Mouse (Mus musculus): Measurements from ENCODE around the gene Aldh6a1. TPM values are rescaled to one million over a fixed set of nuclear protein-coding genes. Genes with fewer than 3 reads are reported as not detected.

Gene Aldh6a1
- polyA plus RNA-seq, 1 experiment from 2014 or later: 13.5 TPM

- peak overlapping the region; percentile 84 for H3K4me3 ChIP-seq (ENCODE audit: low read depth, low read length)
- peak; percentile 10; the same call in 1 of the 2 replicates for ATAC-seq
- peak overlapping the region; percentile 31 for H3K27ac ChIP-seq (ENCODE audit: low read depth, low read length)
- H3K4me2 ChIP-seq (replicated peaks; ENCODE audit: low read depth): peak overlapping the region; percentile 93
- no peaks in the 10 kb centered on the region for H3K27me3 ChIP-seq (replicated peaks; ENCODE audit: control insufficient read depth, insufficient read depth, low read length)
- WGBS: under 1% methylated on average over 6 of the region's 6 CpGs
- no peaks in the 10 kb centered on the region for H3K9me3 ChIP-seq (ENCODE audit: control insufficient read depth)
- TF ChIP-seq CTCF (IDR thresholded peaks at IDR 0.05; ENCODE audit: low read depth): no peak
- H3K36me3 ChIP-seq (ENCODE audit: control insufficient read depth, insufficient read depth): no peaks in the 10 kb centered on the region
- H3K9ac ChIP-seq (ENCODE audit: low read depth, low read length): peak overlapping the region; percentile 63
- H3K4me1 ChIP-seq (replicated peaks; ENCODE audit: control insufficient read depth, insufficient read depth, low read length): no peaks in the 10 kb centered on the region
These were observed 470 bp downstream of the Aldh6a1 start for GRCm38 (mm10) chr12:84450351-84450717.

GRCm38 (mm10) chr12:84449887-84450286 is 917 bp downstream of the Aldh6a1 start:
- no peaks in the 10 kb centered on the region for H3K9me3 ChIP-seq (ENCODE audit: control insufficient read depth)
- H3K27me3 ChIP-seq (replicated peaks; ENCODE audit: control insufficient read depth, insufficient read depth, low read length): no peaks in the 10 kb centered on the region
- H3K4me2 ChIP-seq (replicated peaks; ENCODE audit: low read depth): peak overlapping the region; percentile 93
- 50% methylated on average over 10 of the region's 10 CpGs for WGBS
- ATAC-seq: no peak
- TF ChIP-seq CTCF (IDR thresholded peaks at IDR 0.05; ENCODE audit: low read depth): no peak
- H3K36me3 ChIP-seq (ENCODE audit: control insufficient read depth, insufficient read depth): no peaks in the 10 kb centered on the region
- H3K9ac ChIP-seq (ENCODE audit: low read depth, low read length): 0 out of 2 replicates have a peak overlapping the region, but pooled peaks have one; percentile 63
- no peaks in the 10 kb centered on the region for H3K4me1 ChIP-seq (replicated peaks; ENCODE audit: control insufficient read depth, insufficient read depth, low read length)
- no peak overlapping the region for H3K27ac ChIP-seq (ENCODE audit: low read depth, low read length)
- H3K4me3 ChIP-seq (ENCODE audit: low read depth, low read length): peak overlapping the region; percentile 84; the same call in 1 of the 2 replicates

GRCm38 (mm10) chr12:84448181-84448580 is 2.6 kb downstream of the Aldh6a1 start:
- Histone ChIP-seq H3K4me2 (replicated peaks; ENCODE audit: low read depth) (no peak overlapping the region), H3K27ac (ENCODE audit: low read depth, low read length) (no peak overlapping the region), H3K36me3 (ENCODE audit: control insufficient read depth, insufficient read depth) (no peaks in the 10 kb centered on the region), H3K27me3 (replicated peaks; ENCODE audit: control insufficient read depth, insufficient read depth, low read length) (no peaks in the 10 kb centered on the region), H3K9ac (ENCODE audit: low read depth, low read length) (no peak overlapping the region), H3K4me3 (ENCODE audit: low read depth, low read length) (no peak overlapping the region), H3K9me3 (ENCODE audit: control insufficient read depth) (no peaks in the 10 kb centered on the region), H3K4me1 (replicated peaks; ENCODE audit: control insufficient read depth, insufficient read depth, low read length) (no peaks in the 10 kb centered on the region)
- no peak for TF ChIP-seq CTCF (IDR thresholded peaks at IDR 0.05; ENCODE audit: low read depth)
- 86% methylated on average over 6 of the region's 6 CpGs for WGBS
- ATAC-seq: no peak

- no peak for TF ChIP-seq CTCF (IDR thresholded peaks at IDR 0.05; ENCODE audit: low read depth)
- Histone ChIP-seq H3K36me3 (ENCODE audit: control insufficient read depth, insufficient read depth) (no peaks in the 10 kb centered on the region), H3K27me3 (replicated peaks; ENCODE audit: control insufficient read depth, insufficient read depth, low read length) (no peaks in the 10 kb centered on the region), H3K9ac (ENCODE audit: low read depth, low read length) (no peak overlapping the region), H3K4me3 (ENCODE audit: low read depth, low read length) (no peak overlapping the region), H3K4me2 (replicated peaks; ENCODE audit: low read depth) (no peak overlapping the region), H3K27ac (ENCODE audit: low read depth, low read length) (no peak overlapping the region), H3K4me1 (replicated peaks; ENCODE audit: control insufficient read depth, insufficient read depth, low read length) (no peaks in the 10 kb centered on the region), H3K9me3 (ENCODE audit: control insufficient read depth) (no peaks in the 10 kb centered on the region)
- no peak for ATAC-seq
- 68% methylated on average over 1 of the region's 1 CpGs for whole genome bisulfite sequencing
These were observed 3.4 kb downstream of the Aldh6a1 start for GRCm38 (mm10) chr12:84447386-84447785.

- no peaks in the 10 kb centered on the region for H3K36me3 ChIP-seq (ENCODE audit: control insufficient read depth, insufficient read depth)
- H3K27me3 ChIP-seq (replicated peaks; ENCODE audit: control insufficient read depth, insufficient read depth, low read length): no peaks in the 10 kb centered on the region
- no peak for ATAC-seq
- no peaks in the 10 kb centered on the region for H3K9me3 ChIP-seq (ENCODE audit: control insufficient read depth)
- no peak overlapping the region for H3K27ac ChIP-seq (ENCODE audit: low read depth, low read length)
- H3K4me3 ChIP-seq (ENCODE audit: low read depth, low read length): no peak overlapping the region
- no peak for TF ChIP-seq CTCF (IDR thresholded peaks at IDR 0.05; ENCODE audit: low read depth)
- no peaks in the 10 kb centered on the region for H3K4me1 ChIP-seq (replicated peaks; ENCODE audit: control insufficient read depth, insufficient read depth, low read length)
- H3K4me2 ChIP-seq (replicated peaks; ENCODE audit: low read depth): no peak overlapping the region
- WGBS: 47% methylated on average over 4 of the region's 4 CpGs
- H3K9ac ChIP-seq (ENCODE audit: low read depth, low read length): no peak overlapping the region
These were observed 8.3 kb downstream of the Aldh6a1 start for GRCm38 (mm10) chr12:84442526-84442925.

GRCm38 (mm10) chr12:84438697-84439096 is 12.1 kb downstream of the Aldh6a1 start:
- 18% methylated on average over 2 of the region's 2 CpGs for WGBS
- no peaks in the 10 kb centered on the region for H3K27me3 ChIP-seq (replicated peaks; ENCODE audit: control insufficient read depth, insufficient read depth, low read length)
- no peak overlapping the region for H3K4me3 ChIP-seq (ENCODE audit: low read depth, low read length)
- H3K9ac ChIP-seq (ENCODE audit: low read depth, low read length): no peak overlapping the region
- no peak overlapping the region for H3K4me2 ChIP-seq (replicated peaks; ENCODE audit: low read depth)
- H3K4me1 ChIP-seq (replicated peaks; ENCODE audit: control insufficient read depth, insufficient read depth, low read length): no peaks in the 10 kb centered on the region
- no peak overlapping the region for H3K27ac ChIP-seq (ENCODE audit: low read depth, low read length)
- TF ChIP-seq CTCF (IDR thresholded peaks at IDR 0.05; ENCODE audit: low read depth): no peak
- H3K36me3 ChIP-seq (ENCODE audit: control insufficient read depth, insufficient read depth): peaks cover 7% of the 10 kb centered on the region; the same call in 1 of the 2 replicates
- no peaks in the 10 kb centered on the region for H3K9me3 ChIP-seq (ENCODE audit: control insufficient read depth)
- no peak for ATAC-seq

- Histone ChIP-seq H3K4me2 (replicated peaks; ENCODE audit: low read depth) (no peak overlapping the region), H3K27me3 (replicated peaks; ENCODE audit: control insufficient read depth, insufficient read depth, low read length) (no peaks in the 10 kb centered on the region), H3K36me3 (ENCODE audit: control insufficient read depth, insufficient read depth) (peaks cover 8% of the 10 kb centered on the region), H3K9me3 (ENCODE audit: control insufficient read depth) (no peaks in the 10 kb centered on the region), H3K4me3 (ENCODE audit: low read depth, low read length) (no peak overlapping the region), H3K27ac (ENCODE audit: low read depth, low read length) (no peak overlapping the region), H3K4me1 (replicated peaks; ENCODE audit: control insufficient read depth, insufficient read depth, low read length) (no peaks in the 10 kb centered on the region), H3K9ac (ENCODE audit: low read depth, low read length) (no peak overlapping the region)
- no peak for TF ChIP-seq CTCF (IDR thresholded peaks at IDR 0.05; ENCODE audit: low read depth)
- no peak for ATAC-seq
- 65% methylated on average over 2 of the region's 2 CpGs for WGBS
These were observed 21.0 kb downstream of the Aldh6a1 start for GRCm38 (mm10) chr12:84429825-84430224.

Data from intestine, postnatal 0 days (tissue).